Mouse (Mus musculus) CH12.LX (cell line): ENCODE data around the gene Chd9. TPM values are rescaled to one million over a fixed set of nuclear protein-coding genes. Genes with fewer than 3 reads are reported as not detected.

ENCODE experiments used
- DNase-seq: peaks from one replicate; pipeline ENCODE4 v3.0.0-alpha.2; 2013; ENCODE audit errors: extremely low read depth
- H3K27ac ChIP-seq: 2 replicates; pipeline ENCODE4 v1.5.1; 2012; ENCODE audit warnings: low read depth, mild to moderate bottlenecking, control low read depth, moderate library complexity; ENCODE audit not compliant: insufficient read depth
- H3K27me3 ChIP-seq: replicated peaks from 2 replicates; pipeline ENCODE3; 2012; ENCODE audit warnings: inconsistent platforms
- H3K36me3 ChIP-seq, 2 experiments: replicated peaks in 1 of 2; 2 replicates each; pipeline versions ENCODE3 to v1.6.1; 2012; ENCODE audit warnings: inconsistent platforms in 1 of 2, low read length in 1 of 2, mild to moderate bottlenecking in 1 of 2, mixed read lengths in 1 of 2, moderate library complexity in 1 of 2; ENCODE audit not compliant: control insufficient read depth in 1 of 2, insufficient read depth in 1 of 2
- H3K4me1 ChIP-seq, 2 experiments: 2 replicates each; pipeline ENCODE4 v1.6.1; 2012; ENCODE audit warnings: inconsistent platforms in 1 of 2, moderate library complexity in 1 of 2; ENCODE audit not compliant: insufficient read depth in 2 of 2, control insufficient read depth in 1 of 2
- H3K4me2 ChIP-seq: 2 replicates; pipeline ENCODE4 v1.6.1; 2012; ENCODE audit warnings: low read depth, mild to moderate bottlenecking, control low read depth; ENCODE audit not compliant: poor library complexity, insufficient read depth, severe bottlenecking
- H3K4me3 ChIP-seq, 3 experiments: fragments of 150-350 bp in 1 of 3; sonication (generic) in 1 of 3; replicated peaks in 1 of 3; 2 replicates each; pipeline versions ENCODE3 to v1.5.1; 2011 to 2012; ENCODE audit warnings: low read depth in 2 of 3, low read length in 2 of 3, mild to moderate bottlenecking in 2 of 3, moderate library complexity in 2 of 3, control low read depth in 1 of 3, improper control_type of control experiment in 1 of 3, inconsistent platforms in 1 of 3, mixed read lengths in 1 of 3; ENCODE audit not compliant: poor library complexity in 1 of 3
- H3K79me2 ChIP-seq: replicated peaks from 2 replicates; pipeline ENCODE4 v1.6.1; 2012; ENCODE audit warnings: mild to moderate bottlenecking, moderate library complexity; ENCODE audit not compliant: control insufficient read depth, poor library complexity, insufficient read depth, severe bottlenecking; ENCODE audit errors: extremely low read depth
- H3K9ac ChIP-seq: 2 replicates; pipeline ENCODE4 v1.6.1; 2012; ENCODE audit warnings: low read depth, mild to moderate bottlenecking, control low read depth, moderate library complexity; ENCODE audit not compliant: insufficient read depth
- H3K9me3 ChIP-seq: replicated peaks from 2 replicates; pipeline ENCODE3; 2012; ENCODE audit warnings: low read length, inconsistent platforms, mixed read lengths
- BHLHE40 ChIP-seq: IDR thresholded peaks from 2 replicates; pipeline ENCODE4 v1.6.1; 2011; ENCODE audit warnings: mild to moderate bottlenecking, low read depth, low read length, improper control_type of control experiment
- CHD1 ChIP-seq: IDR thresholded peaks from 2 replicates; pipeline ENCODE4 v1.6.1; 2012; ENCODE audit warnings: low read depth, low read length, improper control_type of control experiment, inconsistent platforms
- CHD2 ChIP-seq: IDR thresholded peaks from 2 replicates; pipeline ENCODE4 v1.6.1; 2011; ENCODE audit warnings: low read length, improper control_type of control experiment
- CTCF ChIP-seq, 2 experiments: IDR thresholded peaks in 1 of 2; conservative IDR thresholded peaks in 1 of 2; 2 replicates each; pipeline ENCODE4 v1.5.1; 2011 to 2012; ENCODE audit warnings: low read depth in 2 of 2, low read length in 2 of 2, improper control_type of control experiment in 1 of 2, inconsistent platforms in 1 of 2, mild to moderate bottlenecking in 1 of 2, moderate library complexity in 1 of 2
- E2F4 ChIP-seq: IDR thresholded peaks from 2 replicates; pipeline ENCODE4 v1.6.1; 2011; ENCODE audit warnings: low read depth, low read length, improper control_type of control experiment; ENCODE audit not compliant: insufficient replicate concordance
- ELF1 ChIP-seq: IDR thresholded peaks from 2 replicates; pipeline ENCODE4 v1.6.1; 2014; ENCODE audit warnings: low read depth, mild to moderate bottlenecking, inconsistent platforms, low read length, improper control_type of control experiment
- ETS1 ChIP-seq: conservative IDR thresholded peaks from 2 replicates; pipeline ENCODE4 v1.6.1; 2012; ENCODE audit warnings: low read depth, mild to moderate bottlenecking, inconsistent platforms, low read length, improper control_type of control experiment, moderate library complexity
- GABPA ChIP-seq: IDR thresholded peaks from 2 replicates; pipeline ENCODE4 v1.6.1; 2012; ENCODE audit warnings: low read depth, low read length, improper control_type of control experiment, inconsistent platforms; ENCODE audit not compliant: insufficient replicate concordance
- HCFC1 ChIP-seq: IDR thresholded peaks from 2 replicates; pipeline ENCODE4 v1.6.1; 2012; ENCODE audit warnings: low read depth, mild to moderate bottlenecking, inconsistent platforms, low read length, improper control_type of control experiment
- IRF4 ChIP-seq: IDR thresholded peaks from 2 replicates; pipeline ENCODE4 v1.6.1; 2014; ENCODE audit warnings: low read depth, mild to moderate bottlenecking, inconsistent platforms, low read length, improper control_type of control experiment
- JUN ChIP-seq: IDR thresholded peaks from 2 replicates; pipeline ENCODE4 v1.6.1; 2011; ENCODE audit warnings: low read depth, mild to moderate bottlenecking, low read length, improper control_type of control experiment, moderate library complexity; ENCODE audit not compliant: insufficient read depth
- JUND ChIP-seq: conservative IDR thresholded peaks from 2 replicates; pipeline ENCODE4 v1.6.1; 2011; ENCODE audit warnings: low read depth, low read length, improper control_type of control experiment
- KAT2A ChIP-seq: IDR thresholded peaks from 2 replicates; pipeline ENCODE4 v1.6.1; 2012; ENCODE audit warnings: low read length, improper control_type of control experiment, inconsistent platforms; ENCODE audit not compliant: insufficient replicate concordance
- MAFK ChIP-seq: IDR thresholded peaks from 2 replicates; pipeline ENCODE4 v1.6.1; 2011; ENCODE audit warnings: low read length, improper control_type of control experiment; ENCODE audit not compliant: insufficient replicate concordance
- MAX ChIP-seq: IDR thresholded peaks from 2 replicates; pipeline ENCODE4 v1.6.1; 2011; ENCODE audit warnings: low read length, improper control_type of control experiment
- MAZ ChIP-seq: IDR thresholded peaks from 2 replicates; pipeline ENCODE4 v1.6.1; 2012; ENCODE audit warnings: low read depth, mild to moderate bottlenecking, inconsistent platforms, low read length, improper control_type of control experiment, moderate library complexity
- MEF2A ChIP-seq: IDR thresholded peaks from 2 replicates; pipeline ENCODE4 v1.6.1; 2014; ENCODE audit warnings: low read depth, mild to moderate bottlenecking, inconsistent platforms, low read length, improper control_type of control experiment, borderline replicate concordance
- MXI1 ChIP-seq: IDR thresholded peaks from 2 replicates; pipeline ENCODE4 v1.6.1; 2011; ENCODE audit warnings: mild to moderate bottlenecking, low read depth, low read length, improper control_type of control experiment
- MYC ChIP-seq: IDR thresholded peaks from 2 replicates; pipeline ENCODE4 v1.6.1; 2011; ENCODE audit warnings: low read depth, mild to moderate bottlenecking, improper control_type of control experiment, low read length
- NELFE ChIP-seq: IDR thresholded peaks from 2 replicates; pipeline ENCODE4 v1.6.1; 2011; ENCODE audit warnings: low read depth, low read length, improper control_type of control experiment
- NRF1 ChIP-seq: IDR thresholded peaks from 2 replicates; pipeline ENCODE4 v1.6.1; 2014; ENCODE audit warnings: low read depth, mild to moderate bottlenecking, inconsistent platforms, low read length, improper control_type of control experiment, moderate library complexity
- PAX5 ChIP-seq: IDR thresholded peaks from 2 replicates; pipeline ENCODE4 v1.6.1; 2012; ENCODE audit warnings: low read length, inconsistent platforms, mixed read lengths
- POLR2A ChIP-seq: IDR thresholded peaks from 2 replicates; pipeline ENCODE4 v1.6.1; 2011; ENCODE audit warnings: low read depth, mild to moderate bottlenecking, improper control_type of control experiment, low read length
- POLR2AphosphoS2 ChIP-seq: IDR thresholded peaks from 2 replicates; pipeline ENCODE4 v1.6.1; 2011; ENCODE audit warnings: low read depth, low read length, improper control_type of control experiment
- RAD21 ChIP-seq: IDR thresholded peaks from 2 replicates; pipeline ENCODE4 v1.6.1; 2011; ENCODE audit warnings: low read depth, mild to moderate bottlenecking, low read length, improper control_type of control experiment, moderate library complexity
- RCOR1 ChIP-seq: conservative IDR thresholded peaks from 2 replicates; pipeline ENCODE4 v1.6.1; 2012; ENCODE audit warnings: low read depth, mild to moderate bottlenecking, inconsistent platforms, low read length, improper control_type of control experiment
- SIN3A ChIP-seq: IDR thresholded peaks from 2 replicates; pipeline ENCODE4 v1.6.1; 2012; ENCODE audit warnings: low read length, improper control_type of control experiment, inconsistent platforms
- SMC3 ChIP-seq: IDR thresholded peaks from 2 replicates; pipeline ENCODE4 v1.6.1; 2011; ENCODE audit warnings: low read depth, low read length, improper control_type of control experiment
- TBP ChIP-seq: conservative IDR thresholded peaks from 2 replicates; pipeline ENCODE4 v1.6.1; 2011; ENCODE audit warnings: low read depth, low read length, improper control_type of control experiment
- TCF12 ChIP-seq: IDR thresholded peaks from 2 replicates; pipeline ENCODE4 v1.6.1; 2014; ENCODE audit warnings: low read depth, mild to moderate bottlenecking, inconsistent platforms, low read length, improper control_type of control experiment
- UBTF ChIP-seq: IDR thresholded peaks from 2 replicates; pipeline ENCODE4 v1.6.1; 2012; ENCODE audit warnings: low read depth, mild to moderate bottlenecking, inconsistent platforms, low read length, improper control_type of control experiment, moderate library complexity
- USF1 ChIP-seq: IDR thresholded peaks from 2 replicates; pipeline ENCODE4 v1.6.1; 2014; ENCODE audit warnings: low read depth, mild to moderate bottlenecking, inconsistent platforms, low read length, improper control_type of control experiment
- USF2 ChIP-seq: conservative IDR thresholded peaks from 2 replicates; pipeline ENCODE4 v1.6.1; 2011; ENCODE audit warnings: low read depth, low read length, improper control_type of control experiment
- ZC3H11A ChIP-seq: IDR thresholded peaks from 2 replicates; pipeline ENCODE4 v1.6.1; 2012; ENCODE audit warnings: low read depth, mild to moderate bottlenecking, inconsistent platforms, low read length, improper control_type of control experiment
- ZKSCAN1 ChIP-seq: IDR thresholded peaks from 2 replicates; pipeline ENCODE4 v1.6.1; 2012; ENCODE audit warnings: low read depth, inconsistent platforms, low read length, improper control_type of control experiment, borderline replicate concordance
- ZMIZ1 ChIP-seq: IDR thresholded peaks from 2 replicates; pipeline ENCODE4 v1.6.1; 2012; ENCODE audit warnings: low read depth, mild to moderate bottlenecking, inconsistent platforms, low read length, improper control_type of control experiment
- ZNF384 ChIP-seq: IDR thresholded peaks from 2 replicates; pipeline ENCODE4 v1.6.1; 2012; ENCODE audit warnings: low read depth, low read length, improper control_type of control experiment, inconsistent platforms
- dilution Hi-C: fragments of 300-500 bp; cut with MboI; formaldehyde crosslinking; loops from 2 replicates; pipeline ENCODE4 v1.14.3; 2020; ENCODE audit warnings: low sequenced_read_pairs; ENCODE audit not compliant: extremely low pct_unique_long_range_greater_than_20kb, extremely low pct_ligation_motif_present
- in situ Hi-C: fragments of 300-500 bp; cut with MboI; formaldehyde crosslinking; loops from 3 replicates; pipeline ENCODE4 v1.14.3; 2019; ENCODE audit warnings: low sequenced_read_pairs, low pct_ligation_motif_present, low pct_unique_long_range_greater_than_20kb, mixed read lengths
- polyA plus RNA-seq: library from polyadenylated mRNA; unstranded; fragments of >175 nt; gene quantifications from 2 replicates; pipeline ENCODE4 v1.2.1, GENCODE M21; 2012; ENCODE audit warnings: low read depth; ENCODE audit not compliant: insufficient read length
- total RNA-seq, 2 experiments: library from RNA; depleted of rRNA; stranded (reverse); fragments of 300-350 nt in 1 of 2; fragments of >200 nt in 1 of 2; gene quantifications; 2 replicates each; pipeline ENCODE4 v1.2.3; 2012 to 2014

Chd9 gene
- total RNA-seq (2012; rRNA removed) (15.1 and 17.2 TPM in 2 replicates), total RNA-seq (2014; rRNA removed) (11.8 and 12.7 TPM in 2 replicates), polyA plus RNA-seq (52.5 and 188 TPM in 2 replicates)

DNA sequence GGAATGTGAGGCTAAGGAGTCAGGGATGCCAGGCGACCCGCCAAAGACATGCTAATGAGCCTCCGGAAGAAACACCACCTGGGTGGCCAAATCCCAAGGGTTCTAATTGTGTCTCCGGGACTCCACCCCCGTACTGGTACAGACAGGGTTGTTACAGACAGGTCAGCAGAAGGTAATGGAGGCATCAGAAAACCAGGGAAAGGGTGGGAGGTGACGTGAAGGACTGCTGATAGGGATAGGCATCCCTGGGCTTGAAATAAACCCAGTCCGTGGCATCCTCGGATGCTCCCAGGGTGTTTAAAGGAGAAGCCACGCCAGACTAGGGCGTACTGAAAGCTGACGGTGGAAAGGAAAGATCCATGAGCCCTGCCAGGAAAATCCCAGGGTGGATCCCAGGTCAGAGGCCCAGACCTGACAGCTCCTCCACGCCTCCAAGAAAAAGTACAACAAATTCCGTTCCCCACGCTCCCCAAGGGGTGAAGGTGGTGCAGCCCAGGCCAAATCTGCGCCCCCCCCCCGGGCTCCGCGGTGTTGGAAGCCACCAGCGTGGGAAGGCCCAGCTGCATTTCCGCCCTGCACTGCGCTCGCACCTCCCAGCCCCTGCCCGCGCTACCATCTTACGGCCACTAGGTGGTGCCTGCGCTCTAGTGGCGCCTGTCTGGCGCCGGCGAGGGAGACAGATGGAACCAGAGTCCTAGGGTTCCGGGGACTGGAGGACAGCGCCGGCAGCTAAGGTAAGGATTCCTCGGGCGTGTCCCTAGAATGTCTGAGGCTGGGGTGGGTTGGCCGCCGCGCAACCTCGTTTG lies at the start of gene Chd9:
TSS of gene Chd9 (plus strand) at position 172 of the 806 bp plus-strand sequence.
- Histone ChIP-seq H3K4me2 (peak within 1 kb of the TSS; percentile 87), H3K9me3 (no peaks in the 10 kb centered on the region), H3K4me1 (peaks cover 17 to 52% of the 10 kb centered on the region in 2 experiments), H3K4me3 (peak within 1 kb of the TSS; percentile 58 to 81 (median 66)), H3K9ac (peak within 1 kb of the TSS; percentile 70), H3K36me3 (no peaks in the 10 kb centered on the region), H3K27ac (peak within 1 kb of the TSS; percentile 34), H3K27me3 (no peaks in the 10 kb centered on the region), H3K79me2 (peaks cover 23% of the 10 kb centered on the region)
- dilution Hi-C loops: no loop called here
- in situ Hi-C loops: loop anchor here (10.0 kb wide), 1 partner anchor 196 kb away; no protein-coding TSS in a partner anchor
- peak; percentile 91 for DNase-seq
- TF ChIP-seq GABPA (no peak), TBP (no peak), MAZ (peak; percentile 78), CTCF (conservative IDR thresholded peaks at IDR 0.05 in 1 of 2, IDR thresholded peaks at IDR 0.05 in 1 of 2; ENCODE audit: low read depth in 2 of 2, low read length in 2 of 2) (peak; percentile 9 to 98; a peak in 2 of 4 replicates), NELFE (peak; percentile 56; the same call in 1 of the 2 replicates), MXI1 (no peak; the same call in 1 of the 2 replicates), TCF12 (peak; percentile 75), JUND (no peak), MAFK (no peak), ETS1 (peak; percentile 45; the same call in 1 of the 2 replicates), JUN (no peak), CHD2 (no peak; the same call in 1 of the 2 replicates), ZMIZ1 (peak; percentile 44; the same call in 1 of the 2 replicates), RAD21 (peak; percentile 97), POLR2AphosphoS2 (no peak), NRF1 (peak; percentile 56), ZNF384 (no peak), IRF4 (peak; percentile 78), POLR2A (no peak; the same call in 1 of the 2 replicates), MYC (0 out of 2 replicates have a peak, but pooled peaks have one; percentile 60), MEF2A (peak; percentile 80), RCOR1 (no peak), CHD1 (no peak), SMC3 (peak; percentile 97), E2F4 (no peak), SIN3A (peak; percentile 76), MAX (no peak; the same call in none of the 2 replicates), HCFC1 (peak; percentile 56; the same call in 1 of the 2 replicates), ELF1 (peak; percentile 80), BHLHE40 (no peak), USF2 (no peak), ZC3H11A (peak; percentile 85), KAT2A (no peak), ZKSCAN1 (no peak), USF1 (no peak), UBTF (0 out of 2 replicates have a peak, but pooled peaks have one; percentile 29), PAX5 (no peak)
